Mouse (Mus musculus): Measurements from ENCODE around the gene Psors1c2. TPM values are rescaled to one million over a fixed set of nuclear protein-coding genes. Genes with fewer than 3 reads are reported as not detected.
A peak's percentile ranks its signal among the peaks of the same experiment; 100 is the strongest.

Gene Psors1c2
- polyA plus RNA-seq, 1 experiment from 2014 or later = 0.13 TPM

DNA sequence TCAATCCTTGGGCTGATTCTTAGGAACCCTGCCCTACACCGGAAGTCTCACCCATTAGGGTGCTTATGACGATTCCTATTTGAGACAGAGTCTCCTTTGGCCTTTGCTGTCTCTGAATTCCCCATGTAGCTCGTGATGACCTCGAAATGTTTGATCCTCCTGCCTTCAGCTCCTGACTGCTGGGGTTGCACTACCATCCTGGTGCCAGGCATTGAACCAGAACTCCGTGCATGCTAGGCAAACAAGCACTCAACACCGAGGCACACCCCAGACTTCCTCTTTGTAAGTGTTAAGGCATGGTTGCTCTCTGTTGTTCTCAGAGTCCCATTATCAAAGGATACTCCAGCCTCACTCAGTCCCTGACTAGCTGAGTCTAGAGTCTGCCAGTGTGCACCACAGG, 11.0 kb downstream of the Psors1c2 start:
- H3K9me3 ChIP-seq (ENCODE audit: low read length) = no peaks in the 10 kb centered on the region
- ATAC-seq (no peak), DNase-seq (no peak)
- no peaks in the 10 kb centered on the region for H3K36me3 ChIP-seq (replicated peaks; ENCODE audit: insufficient read depth, low read length)
- H3K4me1 ChIP-seq (ENCODE audit: insufficient read depth) = no peaks in the 10 kb centered on the region
- H3K27me3 ChIP-seq (ENCODE audit: insufficient read depth, low read length) = no peaks in the 10 kb centered on the region
- H3K27ac ChIP-seq (ENCODE audit: low read depth) = no peak overlapping the region
- H3K4me2 ChIP-seq (ENCODE audit: low read depth, low read length) = no peak overlapping the region
- no peak for TF ChIP-seq CTCF (IDR thresholded peaks at IDR 0.05; ENCODE audit: low read depth)
- H3K9ac ChIP-seq (replicated peaks) = no peak overlapping the region
- no peak overlapping the region for H3K4me3 ChIP-seq (ENCODE audit: low read depth, low read length)
- 51% methylated on average over 6 of the region's 6 CpGs for WGBS (ENCODE audit: insufficient replicate concordance)

DNA sequence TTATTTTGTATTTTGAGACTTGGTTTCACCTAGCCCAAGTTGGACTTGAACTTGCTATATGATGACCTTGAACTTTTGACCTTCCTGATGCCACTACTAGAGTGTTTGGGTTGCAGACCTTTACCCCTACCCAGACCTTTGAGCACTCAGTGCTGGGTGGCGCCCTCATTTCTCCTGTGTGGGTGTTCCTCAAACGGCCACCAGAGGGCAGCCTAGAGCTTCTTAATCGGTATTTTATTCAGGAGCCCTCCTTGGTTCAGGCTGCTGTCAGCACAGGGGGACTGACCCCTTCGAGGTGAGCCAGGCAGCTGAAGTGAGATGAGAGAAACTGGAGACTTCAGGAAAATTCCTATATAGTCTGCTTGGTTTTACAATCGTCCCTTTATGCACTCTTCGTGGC, 11.7 kb downstream of the Psors1c2 start:
- no peak overlapping the region for H3K27ac ChIP-seq (ENCODE audit: low read depth)
- no peak overlapping the region for H3K9ac ChIP-seq (replicated peaks)
- H3K4me3 ChIP-seq (ENCODE audit: low read depth, low read length) = no peak overlapping the region
- H3K27me3 ChIP-seq (ENCODE audit: insufficient read depth, low read length) = no peaks in the 10 kb centered on the region
- WGBS (ENCODE audit: insufficient replicate concordance) = 37% methylated on average over 6 of the region's 6 CpGs
- ATAC-seq (0 out of 2 replicates have a peak, but pooled peaks have one; percentile 38), DNase-seq (peak; percentile 51)
- no peaks in the 10 kb centered on the region for H3K36me3 ChIP-seq (replicated peaks; ENCODE audit: insufficient read depth, low read length)
- no peak overlapping the region for H3K4me2 ChIP-seq (ENCODE audit: low read depth, low read length)
- H3K9me3 ChIP-seq (ENCODE audit: low read length) = no peaks in the 10 kb centered on the region
- peak; percentile 77 for TF ChIP-seq CTCF (IDR thresholded peaks at IDR 0.05; ENCODE audit: low read depth)
- no peak for TF ChIP-seq EP300 (IDR thresholded peaks at IDR 0.05; ENCODE audit: low read depth)
- H3K4me1 ChIP-seq (ENCODE audit: insufficient read depth) = no peaks in the 10 kb centered on the region

- Histone ChIP-seq H3K9me3 (ENCODE audit: low read length) (no peaks in the 10 kb centered on the region), H3K27me3 (ENCODE audit: insufficient read depth, low read length) (no peaks in the 10 kb centered on the region), H3K36me3 (replicated peaks; ENCODE audit: insufficient read depth, low read length) (no peaks in the 10 kb centered on the region), H3K4me3 (ENCODE audit: low read depth, low read length) (no peak overlapping the region), H3K9ac (replicated peaks) (no peak overlapping the region), H3K4me1 (ENCODE audit: insufficient read depth) (0 out of 2 replicates have a peak, but pooled peaks cover 2% of the 10 kb centered on the region), H3K27ac (ENCODE audit: low read depth) (no peak overlapping the region), H3K4me2 (ENCODE audit: low read depth, low read length) (no peak overlapping the region)
- no peak for DNase-seq
- WGBS (ENCODE audit: insufficient replicate concordance) = 67% methylated on average over 2 of the region's 2 CpGs
- 0 out of 2 replicates have a peak, but pooled peaks have one; percentile 9 for TF ChIP-seq CTCF (IDR thresholded peaks at IDR 0.05; ENCODE audit: low read depth)
- TF ChIP-seq EP300 (IDR thresholded peaks at IDR 0.05; ENCODE audit: low read depth) = no peak
- no peak for ATAC-seq
These were observed 14.5 kb downstream of the Psors1c2 start for GRCm38 (mm10) chr17:35547465-35547864.

DNA sequence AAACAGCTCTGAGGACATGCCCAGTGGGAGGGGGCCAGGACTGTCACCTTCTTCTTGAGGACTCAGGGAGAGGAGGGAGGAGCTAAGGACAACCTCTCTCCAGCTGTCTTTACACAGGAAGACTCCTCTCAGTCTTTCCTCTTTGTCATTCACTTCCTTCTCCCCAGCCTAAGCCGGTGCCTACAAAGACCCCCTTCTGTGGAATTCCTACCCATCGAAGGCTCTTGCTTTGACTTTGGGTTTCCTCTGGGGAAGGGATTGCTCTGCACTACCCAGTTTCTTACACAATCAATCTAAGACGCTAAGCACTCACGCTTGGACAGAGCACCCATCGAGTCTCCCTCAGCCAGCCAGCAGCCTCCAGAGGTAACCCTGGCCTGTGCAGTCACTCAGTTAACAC, 15.6 kb downstream of the Psors1c2 start:
- Histone ChIP-seq H3K9me3 (ENCODE audit: low read length) (no peaks in the 10 kb centered on the region), H3K27ac (ENCODE audit: low read depth) (no peak overlapping the region)
- no peak for DNase-seq

DNA sequence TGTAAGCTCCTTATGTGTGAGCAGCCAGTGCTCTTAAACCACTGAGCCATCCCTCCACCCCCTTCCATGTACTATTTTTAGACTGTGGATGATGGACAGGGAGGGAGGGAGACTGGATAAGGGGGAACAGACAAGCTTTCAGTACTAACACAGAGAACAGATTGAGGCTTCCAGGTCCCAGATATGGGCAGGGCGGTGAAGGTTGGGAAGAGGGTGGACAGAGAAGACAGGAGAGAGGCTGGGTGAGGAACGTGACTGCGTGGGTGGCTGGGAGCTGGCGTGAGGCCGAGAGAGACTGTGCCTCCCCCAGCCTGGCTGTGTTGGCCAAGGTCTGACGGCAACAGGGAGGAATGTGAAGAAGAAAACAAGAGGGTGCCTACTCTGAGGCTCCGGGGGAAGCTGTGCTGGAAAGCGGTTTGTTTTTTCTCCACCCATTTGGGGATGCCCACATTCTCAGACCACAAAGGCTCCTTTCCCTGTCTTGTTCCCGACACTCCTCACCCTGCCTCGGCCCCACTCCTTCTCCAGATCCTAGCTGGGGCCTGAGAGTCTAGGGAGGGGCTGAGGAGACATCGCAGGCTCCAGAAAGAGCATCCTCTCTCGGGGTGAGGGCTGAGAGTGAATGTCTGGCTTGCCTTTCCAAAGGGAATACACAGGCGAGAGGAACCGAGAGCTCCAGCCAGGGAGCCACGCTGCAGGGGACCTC, 16.6 kb downstream of the Psors1c2 start:
- H3K36me3 ChIP-seq (replicated peaks; ENCODE audit: insufficient read depth, low read length) = no peaks in the 10 kb centered on the region
- 52% methylated on average over 15 of the region's 15 CpGs for WGBS (ENCODE audit: insufficient replicate concordance)
- H3K27me3 ChIP-seq (ENCODE audit: insufficient read depth, low read length) = no peaks in the 10 kb centered on the region
- no peak for TF ChIP-seq EP300 (IDR thresholded peaks at IDR 0.05; ENCODE audit: low read depth)
- no peak for TF ChIP-seq CTCF (IDR thresholded peaks at IDR 0.05; ENCODE audit: low read depth)
- H3K9me3 ChIP-seq (ENCODE audit: low read length) = no peaks in the 10 kb centered on the region
- 0 out of 2 replicates have a peak overlapping the region, but pooled peaks have one; percentile 18 for H3K27ac ChIP-seq (ENCODE audit: low read depth)
- H3K9ac ChIP-seq (replicated peaks) = no peak overlapping the region
- ATAC-seq (peak; percentile 50), DNase-seq (peak; percentile 44)
- H3K4me2 ChIP-seq (ENCODE audit: low read depth, low read length) = no peak overlapping the region
- 0 out of 2 replicates have a peak, but pooled peaks cover 2% of the 10 kb centered on the region for H3K4me1 ChIP-seq (ENCODE audit: insufficient read depth)
- H3K4me3 ChIP-seq (ENCODE audit: low read depth, low read length) = no peak overlapping the region

More for the DNA sequence above, 15.6 kb downstream of the Psors1c2 start:
- 31% methylated on average over 5 of the region's 5 CpGs for WGBS (ENCODE audit: insufficient replicate concordance)
- TF ChIP-seq CTCF (IDR thresholded peaks at IDR 0.05; ENCODE audit: low read depth) (no peak), EP300 (IDR thresholded peaks at IDR 0.05; ENCODE audit: low read depth) (no peak)
- H3K9ac ChIP-seq (replicated peaks) = no peak overlapping the region
- no peaks in the 10 kb centered on the region for H3K36me3 ChIP-seq (replicated peaks; ENCODE audit: insufficient read depth, low read length)
- H3K4me3 ChIP-seq (ENCODE audit: low read depth, low read length) = no peak overlapping the region
- no peaks in the 10 kb centered on the region for H3K27me3 ChIP-seq (ENCODE audit: insufficient read depth, low read length)
- 0 out of 2 replicates have a peak, but pooled peaks cover 2% of the 10 kb centered on the region for H3K4me1 ChIP-seq (ENCODE audit: insufficient read depth)
- no peak for ATAC-seq
- no peak overlapping the region for H3K4me2 ChIP-seq (ENCODE audit: low read depth, low read length)

DNA sequence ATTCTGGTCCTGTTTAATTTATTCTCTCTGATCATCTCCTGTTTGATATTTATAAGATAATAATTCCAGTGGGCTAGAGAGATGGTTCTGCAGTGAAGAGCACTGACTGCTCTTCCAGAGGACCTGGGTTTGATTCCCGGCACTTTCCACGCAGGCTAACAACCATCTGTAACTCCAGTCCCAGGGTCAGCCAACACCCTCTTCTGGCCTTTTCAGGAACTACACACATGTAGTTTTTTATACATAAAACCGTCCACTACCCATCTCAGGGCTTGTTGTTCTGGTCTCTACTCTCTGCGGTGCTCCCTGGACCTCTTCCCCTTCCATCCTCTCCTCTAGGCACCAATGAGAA, 17.1 kb downstream of the Psors1c2 start:
- Histone ChIP-seq H3K36me3 (replicated peaks; ENCODE audit: insufficient read depth, low read length) (no peaks in the 10 kb centered on the region), H3K4me1 (ENCODE audit: insufficient read depth) (0 out of 2 replicates have a peak, but pooled peaks cover 2% of the 10 kb centered on the region), H3K27me3 (ENCODE audit: insufficient read depth, low read length) (no peaks in the 10 kb centered on the region), H3K9ac (replicated peaks) (no peak overlapping the region), H3K4me2 (ENCODE audit: low read depth, low read length) (no peak overlapping the region), H3K27ac (ENCODE audit: low read depth) (0 out of 2 replicates have a peak overlapping the region, but pooled peaks have one; percentile 18), H3K4me3 (ENCODE audit: low read depth, low read length) (no peak overlapping the region), H3K9me3 (ENCODE audit: low read length) (no peaks in the 10 kb centered on the region)
- 88% methylated on average over 4 of the region's 4 CpGs for WGBS (ENCODE audit: insufficient replicate concordance)
- TF ChIP-seq EP300 (IDR thresholded peaks at IDR 0.05; ENCODE audit: low read depth) = no peak
- no peak for TF ChIP-seq CTCF (IDR thresholded peaks at IDR 0.05; ENCODE audit: low read depth)
- no peak for ATAC-seq
- no peak for DNase-seq

Measured in liver, postnatal 0 days (tissue).